Comparison of ENCODE assay signal across 14 mouse cellular contexts in genomic region chrX:161997170-161997795, GRCm38 (mm10).
DNase-seq lines count a peak whose midpoint lies in the region; ATAC-seq and TF ChIP-seq lines count a peak whose summit lies in the region.
"Had no signal": no experiment of that assay in that cellular context is flagged by ENCODE, and none has a peak within 500 bp of the region (broad histone marks: within the 10 kb centered on the region; RNA-seq: fewer than 3 reads in every experiment).

No protein-coding gene starts in this region.

- TF ChIP-seq CTCF in hindbrain, postnatal 0 days (IDR thresholded peaks at IDR 0.05; ENCODE audit: low read depth), result no peak

- H3K4me3 ChIP-seq in lung, embryonic 16.5 days (ENCODE audit: low read length), result no peak overlapping the region
- no peak overlapping the region for H3K4me3 ChIP-seq in embryonic facial prominence, embryonic 15.5 days (replicated peaks)
- H3K4me3 ChIP-seq in hindbrain, postnatal 0 days (ENCODE audit: low read length), result no peak overlapping the region
- H3K4me3 ChIP-seq in neural tube, embryonic 14.5 days (ENCODE audit: low read depth, low read length), result no peak overlapping the region
- H3K4me3 ChIP-seq in liver, embryonic 11.5 days (ENCODE audit: low read depth, low read length), result no peak overlapping the region
- H3K4me3 ChIP-seq: limb, embryonic 13.5 days had no signal

- no peak overlapping the region for H3K9ac ChIP-seq in lung, embryonic 16.5 days (ENCODE audit: low read length)
- H3K9ac ChIP-seq in embryonic facial prominence, embryonic 15.5 days, result no peak overlapping the region
- H3K9ac ChIP-seq in hindbrain, postnatal 0 days (replicated peaks; ENCODE audit: low read length), result no peak overlapping the region
- H3K9ac ChIP-seq in neural tube, embryonic 14.5 days (replicated peaks; ENCODE audit: low read depth, low read length), result no peak overlapping the region
- H3K9ac ChIP-seq in liver, embryonic 11.5 days (ENCODE audit: low read depth, low read length), result no peak overlapping the region
- H3K9ac ChIP-seq: limb, embryonic 13.5 days had no signal

- peaks cover 2% of the 10 kb centered on the region; the same call in 1 of the 2 replicates for H3K27me3 ChIP-seq in lung, embryonic 16.5 days (ENCODE audit: control insufficient read depth, insufficient read depth, low read depth, low read length)
- H3K27me3 ChIP-seq in embryonic facial prominence, embryonic 15.5 days, result peaks cover 9% of the 10 kb centered on the region
- no peaks in the 10 kb centered on the region for H3K27me3 ChIP-seq in hindbrain, postnatal 0 days (ENCODE audit: insufficient read depth, low read length)
- H3K27me3 ChIP-seq in neural tube, embryonic 14.5 days (ENCODE audit: control insufficient read depth, insufficient read depth, low read length), result no peaks in the 10 kb centered on the region
- peaks cover 4% of the 10 kb centered on the region for H3K27me3 ChIP-seq in liver, embryonic 11.5 days (replicated peaks; ENCODE audit: control insufficient read depth, insufficient read depth, low read length)
- H3K27me3 ChIP-seq: CH12.LX had no signal

- peaks cover 4% of the 10 kb centered on the region; the same call in 1 of the 2 replicates for H3K4me1 ChIP-seq in lung, embryonic 16.5 days (replicated peaks; ENCODE audit: control insufficient read depth, insufficient read depth, low read length)
- H3K4me1 ChIP-seq in embryonic facial prominence, embryonic 15.5 days, result no peaks in the 10 kb centered on the region
- no peaks in the 10 kb centered on the region for H3K4me1 ChIP-seq in hindbrain, postnatal 0 days (ENCODE audit: insufficient read depth, low read length)
- no peaks in the 10 kb centered on the region for H3K4me1 ChIP-seq in neural tube, embryonic 14.5 days (ENCODE audit: control insufficient read depth, insufficient read depth, low read length)
- no peaks in the 10 kb centered on the region for H3K4me1 ChIP-seq in liver, embryonic 11.5 days (replicated peaks; ENCODE audit: control insufficient read depth, insufficient read depth, low read length)

- H3K4me2 ChIP-seq in lung, embryonic 16.5 days (ENCODE audit: low read depth, low read length), result no peak overlapping the region
- H3K4me2 ChIP-seq in embryonic facial prominence, embryonic 15.5 days (replicated peaks), result no peak overlapping the region
- no peak overlapping the region for H3K4me2 ChIP-seq in hindbrain, postnatal 0 days (ENCODE audit: low read depth, low read length)
- H3K4me2 ChIP-seq in neural tube, embryonic 14.5 days (ENCODE audit: low read depth, low read length), result no peak overlapping the region
- no peak overlapping the region for H3K4me2 ChIP-seq in liver, embryonic 11.5 days
- H3K4me2 ChIP-seq: limb, embryonic 13.5 days had no signal

- ATAC-seq in lung, embryonic 16.5 days (ENCODE audit: low read depth), result peak; percentile 54; the same call in 1 of the 2 replicates
- ATAC-seq in embryonic facial prominence, embryonic 15.5 days (ENCODE audit: insufficient number of reproducible peaks, low FRiP score, low TSS enrichment, low read depth), result peak; percentile 43; the same call in 1 of the 2 replicates
- 0 out of 2 replicates have a peak, but pooled peaks have one; percentile 18 for ATAC-seq in hindbrain, postnatal 0 days
- peak; percentile 34; the same call in 1 of the 2 replicates for ATAC-seq in neural tube, embryonic 14.5 days (ENCODE audit: low read depth)
- ATAC-seq in liver, embryonic 11.5 days (replicated peaks; ENCODE audit: low FRiP score), result no peak
- ATAC-seq: intestine, embryonic 16.5 days had no signal

- H3K27ac ChIP-seq in lung, embryonic 16.5 days (ENCODE audit: low read length), result peak overlapping the region; percentile 39; the same call in 1 of the 2 replicates
- H3K27ac ChIP-seq in embryonic facial prominence, embryonic 15.5 days (replicated peaks), result peak overlapping the region; percentile 25; the same call in 1 of the 2 replicates
- H3K27ac ChIP-seq in hindbrain, postnatal 0 days, result peak overlapping the region; percentile 11; the same call in 1 of the 2 replicates
- H3K27ac ChIP-seq in neural tube, embryonic 14.5 days (ENCODE audit: low read depth, low read length), result no peak overlapping the region
- H3K27ac ChIP-seq in liver, embryonic 11.5 days (ENCODE audit: low read depth, low read length), result no peak overlapping the region

- WGBS in lung, embryonic 16.5 days, result 26% methylated on average over 2 of the region's 2 CpGs
- WGBS in embryonic facial prominence, embryonic 15.5 days, result 54% methylated on average over 2 of the region's 2 CpGs
- 45% methylated on average over 2 of the region's 2 CpGs for WGBS in hindbrain, postnatal 0 days
- WGBS in neural tube, embryonic 14.5 days, result 22% methylated on average over 2 of the region's 2 CpGs
- 42% methylated on average over 2 of the region's 2 CpGs for WGBS in liver, embryonic 11.5 days

- H3K9me3 ChIP-seq in lung, embryonic 16.5 days (ENCODE audit: control insufficient read depth, low read length), result no peaks in the 10 kb centered on the region
- H3K9me3 ChIP-seq in embryonic facial prominence, embryonic 15.5 days (replicated peaks), result no peaks in the 10 kb centered on the region
- no peaks in the 10 kb centered on the region for H3K9me3 ChIP-seq in hindbrain, postnatal 0 days (ENCODE audit: low read length)
- no peaks in the 10 kb centered on the region for H3K9me3 ChIP-seq in neural tube, embryonic 14.5 days (ENCODE audit: control insufficient read depth, low read length)
- no peaks in the 10 kb centered on the region for H3K9me3 ChIP-seq in liver, embryonic 11.5 days (ENCODE audit: control insufficient read depth, low read length)
- H3K9me3 ChIP-seq: limb, embryonic 13.5 days had no signal

- no peak for DNase-seq in lung, postnatal 14 days
- DNase-seq in hindbrain, postnatal 0 days (ENCODE audit: low spot score), result peak; percentile 5
- DNase-seq in testis, postnatal 10 days (ENCODE audit: low spot score), result no peak
- no peak for DNase-seq in B cell, adult 2 months
- DNase-seq in liver, embryonic 11.5 days (ENCODE audit: low spot score), result no peak
- DNase-seq: adrenal gland, postnatal 14 days; cerebellum, postnatal 25 days; thymus, postnatal 36 days had no signal

- H3K36me3 ChIP-seq in lung, embryonic 16.5 days (ENCODE audit: control insufficient read depth, insufficient read depth, low read length), result no peaks in the 10 kb centered on the region
- H3K36me3 ChIP-seq in embryonic facial prominence, embryonic 15.5 days, result no peaks in the 10 kb centered on the region
- no peaks in the 10 kb centered on the region for H3K36me3 ChIP-seq in hindbrain, postnatal 0 days (ENCODE audit: insufficient read depth, low read length)
- H3K36me3 ChIP-seq in neural tube, embryonic 14.5 days (ENCODE audit: control insufficient read depth, insufficient read depth, low read length), result no peaks in the 10 kb centered on the region
- H3K36me3 ChIP-seq in liver, embryonic 11.5 days (ENCODE audit: control insufficient read depth, insufficient read depth, low read length), result no peaks in the 10 kb centered on the region
- H3K36me3 ChIP-seq: limb, embryonic 13.5 days had no signal

Comparison
In these comparisons a context has a peak if more than half of its experiments do, and no peak if none do; other contexts are left out.
1. H3K27ac ChIP-seq: peak in lung, embryonic 16.5 days (single experiment), embryonic facial prominence, embryonic 15.5 days (single experiment) and hindbrain, postnatal 0 days (single experiment); none in neural tube, embryonic 14.5 days (single experiment) and liver, embryonic 11.5 days (single experiment).